Mouse (Mus musculus) kidney, adult 18-20 months (tissue): ENCODE data around the gene Hira.
"Not testable (repeated sequence)": the region's sequence is repeated elsewhere in the genome, so short reads cannot be mapped to it uniquely, and the experiment has no call there.

Source experiments
- DNase-seq: peaks from one replicate; pipeline ENCODE4 v3.0.0; 2021

Gene Hira

GRCm38 (mm10) chr16:18927963-18928362, 51.1 kb downstream of the Hira start:
- no peak for DNase-seq

- DNase-seq = no peak
Observed at GRCm38 (mm10) chr16:18938321-18939082, 61.7 kb downstream of the Hira start.

- DNase-seq = no peak
Observed at GRCm38 (mm10) chr16:18943906-18944305, 67.1 kb downstream of the Hira start.

GRCm38 (mm10) chr16:18948941-18949340, 72.1 kb downstream of the Hira start:
- DNase-seq = no peak

- DNase-seq = no peak
Observed at GRCm38 (mm10) chr16:18950351-18950750, 73.5 kb downstream of the Hira start.

- no peak for DNase-seq
Observed at GRCm38 (mm10) chr16:18952813-18953212, 76.0 kb downstream of the Hira start.

GRCm38 (mm10) chr16:18955070-18955469, 78.2 kb downstream of the Hira start:
- no peak for DNase-seq

- no peak for DNase-seq
Observed at GRCm38 (mm10) chr16:18963486-18963885, 86.6 kb downstream of the Hira start.

GRCm38 (mm10) chr16:18969420-18970128, 92.7 kb downstream of the Hira start:
- DNase-seq = no peak

- no peak for DNase-seq
Observed at GRCm38 (mm10) chr16:18970837-18971236, 94.0 kb downstream of the Hira start.

- not testable (repeated sequence) for DNase-seq
Observed at GRCm38 (mm10) chr16:18975665-18976064, 98.8 kb downstream of the Hira start.

GRCm38 (mm10) chr16:18976315-18976714, 99.5 kb downstream of the Hira start:
- no peak for DNase-seq

- no peak for DNase-seq
Observed at GRCm38 (mm10) chr16:18986381-18986780, 109.5 kb downstream of the Hira start.

- DNase-seq = no peak
Observed at GRCm38 (mm10) chr16:18986860-18987259, 110.0 kb downstream of the Hira start.

GRCm38 (mm10) chr16:19002610-19003389, 126.0 kb downstream of the Hira start:
- DNase-seq = peak; percentile 6

- no peak for DNase-seq
Observed at GRCm38 (mm10) chr16:19003757-19004156, 126.9 kb downstream of the Hira start.

GRCm38 (mm10) chr16:19005298-19005697, 128.5 kb downstream of the Hira start:
- no peak for DNase-seq

GRCm38 (mm10) chr16:19006715-19007114, 129.9 kb downstream of the Hira start:
- no peak for DNase-seq

- DNase-seq = not testable (repeated sequence)
Observed at GRCm38 (mm10) chr16:19007186-19007591, 130.4 kb downstream of the Hira start.

GRCm38 (mm10) chr16:19010710-19011109, 133.9 kb downstream of the Hira start:
- no peak for DNase-seq

GRCm38 (mm10) chr16:19013550-19013949, 136.7 kb downstream of the Hira start:
- no peak for DNase-seq

GRCm38 (mm10) chr16:19014650-19015049, 137.8 kb downstream of the Hira start:
- no peak for DNase-seq
